Mouse (Mus musculus) midbrain, embryonic 13.5 days (tissue): ENCODE measurements at regions not wholly inside any gene's neighbourhood (a gene's known extent, or its start where the extent isn't known, plus 50 kb on each side); places are given as distances from the start of the nearest gene placed in this dataset.

ENCODE experiments used
- ATAC-seq: fragments of 200-750 bp; cut with Nextera tagmentation; 2 replicates; pipeline ENCODE4 v1.8.0; 2017; ENCODE audit warnings: mild to moderate bottlenecking, moderate TSS enrichment, moderate library complexity
- H3K27ac ChIP-seq: fragments of 300-500 bp; sonication (generic); 2 replicates; pipeline ENCODE4 v1.5.1; 2015; ENCODE audit warnings: inconsistent platforms, mild to moderate bottlenecking, moderate library complexity
- H3K27me3 ChIP-seq: fragments of 300-500 bp; sonication (generic); 2 replicates; pipeline ENCODE4 v1.6.1; 2015; ENCODE audit warnings: mild to moderate bottlenecking, inconsistent platforms
- H3K36me3 ChIP-seq: fragments of 300-500 bp; sonication (generic); 2 replicates; pipeline ENCODE4 v1.6.1; 2015; ENCODE audit warnings: mild to moderate bottlenecking, inconsistent platforms
- H3K4me1 ChIP-seq: fragments of 300-500 bp; sonication (generic); replicated peaks from 2 replicates; pipeline ENCODE4 v1.6.1; 2015; ENCODE audit warnings: inconsistent platforms
- H3K4me2 ChIP-seq: fragments of 300-500 bp; sonication (generic); replicated peaks from 2 replicates; pipeline ENCODE4 v1.6.1; 2015; ENCODE audit warnings: moderate library complexity, mild to moderate bottlenecking, inconsistent platforms
- H3K4me3 ChIP-seq: fragments of 300-500 bp; sonication (generic); replicated peaks from 2 replicates; pipeline ENCODE4 v1.5.1; 2015; ENCODE audit warnings: mild to moderate bottlenecking, inconsistent platforms
- H3K9ac ChIP-seq: fragments of 300-500 bp; sonication (generic); replicated peaks from 2 replicates; pipeline ENCODE4 v1.6.1; 2015; ENCODE audit warnings: mild to moderate bottlenecking, inconsistent platforms
- H3K9me3 ChIP-seq: fragments of 300-500 bp; sonication (generic); 2 replicates; pipeline ENCODE4 v1.6.1; 2016; ENCODE audit warnings: mild to moderate bottlenecking, inconsistent platforms
- WGBS: fragments of 180-500 bp; shearing (Covaris S2); methylation state at CpG from one replicate; pipeline ENCODE4 v1.1.7; 2015; 5-methylcytosine and 5-hydroxymethylcytosine counted together

GRCm38 (mm10) chr9:100366816-100367215 is 119.8 kb downstream of the Il20rb start:
- no peak overlapping the region for H3K4me2 ChIP-seq
- no peaks in the 10 kb centered on the region for H3K4me1 ChIP-seq
- H3K27me3 ChIP-seq, result no peaks in the 10 kb centered on the region
- H3K27ac ChIP-seq, result no peak overlapping the region
- ATAC-seq, result no peak
- H3K36me3 ChIP-seq, result no peaks in the 10 kb centered on the region
- H3K9me3 ChIP-seq, result no peaks in the 10 kb centered on the region
- no peak overlapping the region for H3K4me3 ChIP-seq
- no peak overlapping the region for H3K9ac ChIP-seq
- whole genome bisulfite sequencing, result 78% methylated on average over 6 of the region's 6 CpGs

- 62% methylated on average over 9 of the region's 9 CpGs for WGBS
- ATAC-seq, result peak; percentile 58; the same call in 1 of the 2 replicates
- Histone ChIP-seq H3K4me2 (no peak overlapping the region), H3K9me3 (no peaks in the 10 kb centered on the region), H3K4me3 (no peak overlapping the region), H3K4me1 (peaks cover 6% of the 10 kb centered on the region), H3K36me3 (no peaks in the 10 kb centered on the region), H3K27ac (no peak overlapping the region), H3K9ac (no peak overlapping the region), H3K27me3 (peaks cover 36% of the 10 kb centered on the region)
Measured at GRCm38 (mm10) chr9:100359934-100360716, 126.5 kb downstream of the Il20rb start.

- H3K9ac ChIP-seq, result no peak overlapping the region
- H3K27ac ChIP-seq, result no peak overlapping the region
- no peak for ATAC-seq
- peaks cover 42% of the 10 kb centered on the region for H3K27me3 ChIP-seq
- H3K4me1 ChIP-seq, result peaks cover 6% of the 10 kb centered on the region
- 14% methylated on average over 12 of the region's 12 CpGs for WGBS
- H3K4me3 ChIP-seq, result no peak overlapping the region
- no peaks in the 10 kb centered on the region for H3K9me3 ChIP-seq
- H3K4me2 ChIP-seq, result peak overlapping the region; percentile 5; the same call in 1 of the 2 replicates
- H3K36me3 ChIP-seq, result no peaks in the 10 kb centered on the region
Measured at GRCm38 (mm10) chr9:100357553-100357952, 129.0 kb downstream of the Il20rb start.

- Histone ChIP-seq H3K9ac (no peak overlapping the region), H3K4me3 (no peak overlapping the region), H3K27ac (no peak overlapping the region), H3K4me1 (no peaks in the 10 kb centered on the region), H3K9me3 (no peaks in the 10 kb centered on the region), H3K36me3 (no peaks in the 10 kb centered on the region), H3K4me2 (no peak overlapping the region), H3K27me3 (0 out of 2 replicates have a peak, but pooled peaks cover 3% of the 10 kb centered on the region)
- no peak for ATAC-seq
- WGBS, result 75% methylated on average over 8 of the region's 8 CpGs
Measured at GRCm38 (mm10) chr9:100340796-100341195, 145.8 kb downstream of the Il20rb start.

GRCm38 (mm10) chr9:100307765-100308164 is 178.8 kb downstream of the Il20rb start:
- 69% methylated on average over 5 of the region's 5 CpGs for WGBS
- Histone ChIP-seq H3K27ac (no peak overlapping the region), H3K27me3 (no peaks in the 10 kb centered on the region; the same call in 1 of the 2 replicates), H3K36me3 (no peaks in the 10 kb centered on the region), H3K4me1 (peaks cover 5% of the 10 kb centered on the region; the same call in 1 of the 2 replicates), H3K9ac (no peak overlapping the region), H3K9me3 (no peaks in the 10 kb centered on the region), H3K4me3 (no peak overlapping the region), H3K4me2 (no peak overlapping the region)
- no peak for ATAC-seq

- Histone ChIP-seq H3K36me3 (no peaks in the 10 kb centered on the region), H3K4me3 (no peak overlapping the region), H3K27ac (no peak overlapping the region), H3K9ac (no peak overlapping the region), H3K4me1 (peaks cover 5% of the 10 kb centered on the region; the same call in 1 of the 2 replicates), H3K27me3 (no peaks in the 10 kb centered on the region; the same call in 1 of the 2 replicates), H3K4me2 (no peak overlapping the region), H3K9me3 (no peaks in the 10 kb centered on the region)
- no peak for ATAC-seq
- WGBS, result 78% methylated on average over 2 of the region's 2 CpGs
Measured at GRCm38 (mm10) chr9:100307364-100307763, 179.2 kb downstream of the Il20rb start.

GRCm38 (mm10) chr9:100303762-100304161 is 182.8 kb downstream of the Il20rb start:
- WGBS, result 86% methylated on average over 6 of the region's 6 CpGs

GRCm38 (mm10) chr9:100301613-100302012 is 185.0 kb downstream of the Il20rb start:
- no peaks in the 10 kb centered on the region; the same call in none of the 2 replicates for H3K27me3 ChIP-seq
- H3K27ac ChIP-seq, result no peak overlapping the region
- H3K4me3 ChIP-seq, result no peak overlapping the region
- no peak overlapping the region for H3K4me2 ChIP-seq
- peaks cover 27% of the 10 kb centered on the region for H3K4me1 ChIP-seq
- no peaks in the 10 kb centered on the region for H3K36me3 ChIP-seq
- ATAC-seq, result no peak
- H3K9me3 ChIP-seq, result no peaks in the 10 kb centered on the region
- WGBS, result 46% methylated on average over 12 of the region's 12 CpGs
- no peak overlapping the region for H3K9ac ChIP-seq

More at GRCm38 (mm10) chr9:100303762-100304161, 182.8 kb downstream of the Il20rb start:
- H3K4me3 ChIP-seq, result no peak overlapping the region
- no peak for ATAC-seq
- H3K36me3 ChIP-seq, result no peaks in the 10 kb centered on the region
- no peak overlapping the region for H3K9ac ChIP-seq
- H3K4me2 ChIP-seq, result no peak overlapping the region
- H3K9me3 ChIP-seq, result no peaks in the 10 kb centered on the region
- no peaks in the 10 kb centered on the region; the same call in none of the 2 replicates for H3K27me3 ChIP-seq
- H3K4me1 ChIP-seq, result peaks cover 22% of the 10 kb centered on the region
- no peak overlapping the region for H3K27ac ChIP-seq

GRCm38 (mm10) chr9:100277361-100277760 is 209.2 kb downstream of the Il20rb start:
- Histone ChIP-seq H3K9me3 (no peaks in the 10 kb centered on the region), H3K36me3 (no peaks in the 10 kb centered on the region), H3K4me3 (no peak overlapping the region), H3K4me2 (no peak overlapping the region), H3K4me1 (peaks cover 16% of the 10 kb centered on the region), H3K27me3 (peaks cover 16% of the 10 kb centered on the region; the same call in 1 of the 2 replicates), H3K27ac (no peak overlapping the region), H3K9ac (no peak overlapping the region)
- ATAC-seq, result no peak
- 78% methylated on average over 13 of the region's 13 CpGs for WGBS

GRCm38 (mm10) chr9:100266528-100267387 is 219.8 kb downstream of the Il20rb start:
- H3K9me3 ChIP-seq, result no peaks in the 10 kb centered on the region
- H3K27me3 ChIP-seq, result peaks cover 34% of the 10 kb centered on the region
- H3K4me3 ChIP-seq, result peak overlapping the region; percentile 7; the same call in 1 of the 2 replicates
- no peaks in the 10 kb centered on the region for H3K36me3 ChIP-seq
- ATAC-seq, result 0 out of 2 replicates have a peak, but pooled peaks have one; percentile 62
- WGBS, result 6% methylated on average over 16 of the region's 16 CpGs
- peak overlapping the region; percentile 59 for H3K27ac ChIP-seq
- H3K4me1 ChIP-seq, result peaks cover 22% of the 10 kb centered on the region
- H3K4me2 ChIP-seq, result peak overlapping the region; percentile 38
- H3K9ac ChIP-seq, result no peak overlapping the region

- WGBS, result 77% methylated on average over 10 of the region's 10 CpGs
- no peak overlapping the region for H3K4me3 ChIP-seq
- H3K27me3 ChIP-seq, result no peaks in the 10 kb centered on the region
- no peaks in the 10 kb centered on the region for H3K4me1 ChIP-seq
- no peak overlapping the region for H3K4me2 ChIP-seq
- no peak overlapping the region for H3K9ac ChIP-seq
- no peaks in the 10 kb centered on the region for H3K9me3 ChIP-seq
- no peaks in the 10 kb centered on the region for H3K36me3 ChIP-seq
- ATAC-seq, result no peak
- no peak overlapping the region for H3K27ac ChIP-seq
Measured at GRCm38 (mm10) chr9:100252409-100252808, 234.2 kb downstream of the Il20rb start.
